Mouse (Mus musculus) lung, embryonic 16.5 days (tissue): ENCODE data around the gene Arf4. TPM values are rescaled to one million over a fixed set of nuclear protein-coding genes. Genes with fewer than 3 reads are reported as not detected.
"Not testable (repeated sequence)": the region's sequence is repeated elsewhere in the genome, so short reads cannot be mapped to it uniquely, and the experiment has no call there.

ENCODE experiments used
- ATAC-seq: fragments of 200-750 bp; cut with Nextera tagmentation; 2 replicates; pipeline ENCODE4 v1.8.0; 2017; ENCODE audit warnings: low read depth, mild to moderate bottlenecking, moderate library complexity
- H3K27ac ChIP-seq: fragments of 300-500 bp; sonication (generic); 2 replicates; pipeline ENCODE4 v1.5.1; 2014; ENCODE audit warnings: mild to moderate bottlenecking, control low read depth, low read length
- H3K27me3 ChIP-seq: fragments of 300-500 bp; sonication (generic); 2 replicates; pipeline ENCODE4 v1.6.1; 2014; ENCODE audit warnings: low read depth, low read length, mixed read lengths; ENCODE audit not compliant: control insufficient read depth, insufficient read depth
- H3K36me3 ChIP-seq: fragments of 300-500 bp; sonication (generic); 2 replicates; pipeline ENCODE4 v1.6.1; 2014; ENCODE audit warnings: low read length; ENCODE audit not compliant: control insufficient read depth, insufficient read depth
- H3K4me1 ChIP-seq: fragments of 300-500 bp; sonication (generic); replicated peaks from 2 replicates; pipeline ENCODE4 v1.6.1; 2014; ENCODE audit warnings: low read length, mixed read lengths; ENCODE audit not compliant: control insufficient read depth, insufficient read depth
- H3K4me2 ChIP-seq: fragments of 300-500 bp; sonication (generic); 2 replicates; pipeline ENCODE4 v1.6.1; 2014; ENCODE audit warnings: low read depth, low read length, control low read depth
- H3K4me3 ChIP-seq: fragments of 300-500 bp; sonication (generic); 2 replicates; pipeline ENCODE4 v1.5.1; 2014; ENCODE audit warnings: mild to moderate bottlenecking, low read length, control low read depth
- H3K9ac ChIP-seq: fragments of 300-500 bp; sonication (generic); 2 replicates; pipeline ENCODE4 v1.6.1; 2014; ENCODE audit warnings: low read length, control low read depth
- H3K9me3 ChIP-seq: fragments of 300-500 bp; sonication (generic); 2 replicates; pipeline ENCODE4 v1.6.1; 2016; ENCODE audit warnings: low read length; ENCODE audit not compliant: control insufficient read depth
- WGBS: fragments of 180-500 bp; shearing (Covaris S2); extraction: QIAGEN DNeasy Blood & Tissue Kit; methylation state at CpG from one replicate; pipeline ENCODE4 v1.1.7; 2014; 5-methylcytosine and 5-hydroxymethylcytosine counted together
- polyA plus RNA-seq: library from polyadenylated mRNA; unstranded; fragments of >200 nt; fragmentation: Nextera tagmentation; extraction: Ambion mirVana; gene quantifications from 2 replicates; pipeline ENCODE4 v1.2.1, GENCODE M21; 2015

Arf4 gene
- polyA plus RNA-seq, 1 experiment from 2014 or later: 584 TPM

- not testable (repeated sequence) for H3K4me3 ChIP-seq, H3K9me3 ChIP-seq, H3K9ac ChIP-seq, ATAC-seq, H3K36me3 ChIP-seq, H3K4me2 ChIP-seq, H3K27me3 ChIP-seq, H3K27ac ChIP-seq
- H3K4me1 ChIP-seq: peaks cover 10% of the 10 kb centered on the region
- 49% methylated on average over 17 of the region's 17 CpGs for WGBS
These were observed 34.2 kb downstream of the Arf4 start for GRCm38 (mm10) chr14:26671870-26672615.

- H3K9ac ChIP-seq, H3K36me3 ChIP-seq, H3K4me1 ChIP-seq, H3K9me3 ChIP-seq, H3K4me3 ChIP-seq, ATAC-seq, H3K27ac ChIP-seq, H3K4me2 ChIP-seq, H3K27me3 ChIP-seq: not testable (repeated sequence)
- WGBS: 70% methylated on average over 2 of the region's 2 CpGs
These were observed 36.7 kb downstream of the Arf4 start for GRCm38 (mm10) chr14:26674476-26675169.

- Histone ChIP-seq H3K27ac (no peak overlapping the region), H3K4me1 (peaks cover 3% of the 10 kb centered on the region), H3K4me2 (no peak overlapping the region), H3K4me3 (no peak overlapping the region), H3K9me3 (no peaks in the 10 kb centered on the region), H3K27me3 (no peaks in the 10 kb centered on the region), H3K36me3 (no peaks in the 10 kb centered on the region), H3K9ac (no peak overlapping the region)
- no peak for ATAC-seq
- 15% methylated on average over 12 of the region's 12 CpGs for WGBS
These were observed 37.5 kb downstream of the Arf4 start for GRCm38 (mm10) chr14:26675371-26675770.

GRCm38 (mm10) chr14:26675791-26676190 is 37.9 kb downstream of the Arf4 start:
- H3K36me3 ChIP-seq: no peaks in the 10 kb centered on the region
- no peak overlapping the region for H3K9ac ChIP-seq
- ATAC-seq: no peak
- H3K9me3 ChIP-seq: no peaks in the 10 kb centered on the region
- no peak overlapping the region for H3K27ac ChIP-seq
- no peak overlapping the region for H3K4me3 ChIP-seq
- H3K4me1 ChIP-seq: no peaks in the 10 kb centered on the region
- no peak overlapping the region for H3K4me2 ChIP-seq
- WGBS: 76% methylated on average over 5 of the region's 5 CpGs
- no peaks in the 10 kb centered on the region for H3K27me3 ChIP-seq

- Histone ChIP-seq H3K4me3 (no peak overlapping the region), H3K36me3 (no peaks in the 10 kb centered on the region), H3K9me3 (no peaks in the 10 kb centered on the region), H3K4me2 (no peak overlapping the region), H3K4me1 (no peaks in the 10 kb centered on the region), H3K9ac (no peak overlapping the region), H3K27ac (no peak overlapping the region), H3K27me3 (no peaks in the 10 kb centered on the region)
- no peak for ATAC-seq
- WGBS: 45% methylated on average over 2 of the region's 2 CpGs
These were observed 52.9 kb downstream of the Arf4 start for GRCm38 (mm10) chr14:26690727-26691126.

- Histone ChIP-seq H3K9ac (no peak overlapping the region), H3K27me3 (no peaks in the 10 kb centered on the region), H3K4me2 (no peak overlapping the region), H3K4me1 (no peaks in the 10 kb centered on the region), H3K36me3 (no peaks in the 10 kb centered on the region), H3K9me3 (no peaks in the 10 kb centered on the region), H3K4me3 (no peak overlapping the region), H3K27ac (no peak overlapping the region)
- no peak for ATAC-seq
- 31% methylated on average over 2 of the region's 2 CpGs for WGBS
These were observed 53.5 kb downstream of the Arf4 start for GRCm38 (mm10) chr14:26691363-26691762.

DNA sequence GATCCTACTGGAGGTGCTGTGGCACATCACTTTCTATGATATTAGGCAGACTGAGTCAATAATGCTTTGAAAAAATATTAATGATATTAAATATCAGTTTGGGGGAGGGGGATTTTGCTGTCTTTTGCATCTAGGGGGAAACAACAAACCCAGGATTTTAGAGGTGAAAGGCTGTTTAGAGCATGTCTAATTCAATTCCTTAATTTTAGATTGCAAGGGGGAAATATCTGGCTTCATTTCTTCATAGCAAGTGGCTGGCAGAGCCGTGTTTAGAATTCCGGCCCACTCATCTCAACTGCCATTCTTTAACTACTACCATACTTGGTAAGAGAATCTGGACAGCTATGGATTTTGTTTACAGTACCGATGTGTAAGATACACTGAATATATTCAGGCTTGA is 55.1 kb downstream of the Arf4 start, which contains the start of gene Dnah12:
TSS of gene Dnah12 (plus strand) at position 301 of the 400 bp plus-strand sequence.
- Histone ChIP-seq H3K4me3 (no peak within 1 kb of the TSS), H3K4me1 (no peaks in the 10 kb centered on the region), H3K27me3 (no peaks in the 10 kb centered on the region), H3K27ac (no peak within 1 kb of the TSS), H3K4me2 (no peak within 1 kb of the TSS), H3K36me3 (no peaks in the 10 kb centered on the region), H3K9me3 (no peaks in the 10 kb centered on the region), H3K9ac (no peak within 1 kb of the TSS)
- WGBS: 72% methylated on average over 3 of the region's 3 CpGs
- ATAC-seq: no peak

GRCm38 (mm10) chr14:26697912-26698311 is 60.0 kb downstream of the Arf4 start:
- H3K27ac ChIP-seq: no peak overlapping the region
- ATAC-seq: no peak
- no peaks in the 10 kb centered on the region for H3K9me3 ChIP-seq
- no peaks in the 10 kb centered on the region for H3K4me1 ChIP-seq
- no peaks in the 10 kb centered on the region for H3K27me3 ChIP-seq
- no peaks in the 10 kb centered on the region for H3K36me3 ChIP-seq
- no peak overlapping the region for H3K4me2 ChIP-seq
- no peak overlapping the region for H3K4me3 ChIP-seq
- H3K9ac ChIP-seq: no peak overlapping the region

GRCm38 (mm10) chr14:26705246-26705645 is 67.4 kb downstream of the Arf4 start:
- H3K36me3 ChIP-seq, H3K9me3 ChIP-seq, H3K27ac ChIP-seq, H3K4me1 ChIP-seq, H3K4me3 ChIP-seq, ATAC-seq, H3K27me3 ChIP-seq, H3K9ac ChIP-seq, H3K4me2 ChIP-seq: not testable (repeated sequence)
- 79% methylated on average over 5 of the region's 5 CpGs for WGBS
